In the genomic region with DNA sequence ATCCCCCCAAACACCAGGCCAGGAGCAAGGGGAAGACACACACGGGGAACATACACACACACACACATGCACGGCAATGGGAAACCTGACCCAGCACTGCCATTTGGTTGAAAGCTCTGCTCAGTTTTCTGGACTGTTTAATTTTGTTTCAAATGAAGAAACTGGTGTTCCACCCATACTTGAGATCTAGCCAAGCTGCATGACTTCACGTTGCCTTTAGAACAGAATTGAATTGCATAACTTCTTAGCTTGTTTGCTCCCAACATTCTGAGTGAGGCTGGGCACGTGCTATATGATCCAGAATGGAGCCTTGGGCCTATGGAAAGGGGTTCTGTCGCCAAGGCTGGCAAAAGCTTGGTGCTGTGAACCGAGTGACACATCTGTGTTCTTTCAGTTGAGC, we compare ENCODE assay signal across 16 mouse cellular contexts.
DNase-seq lines count a peak whose midpoint lies in the region; ATAC-seq and TF ChIP-seq lines count a peak whose summit lies in the region.
"Had no signal": no experiment of that assay in that cellular context is flagged by ENCODE, and none has a peak within 500 bp of the region (broad histone marks: within the 10 kb centered on the region; RNA-seq: fewer than 3 reads in every experiment).

No protein-coding gene starts in this region.

- no peak overlapping the region for H3K4me2 ChIP-seq in embryonic facial prominence, embryonic 14.5 days (ENCODE audit: low read depth, low read length)
- no peak overlapping the region for H3K4me2 ChIP-seq in hindbrain, embryonic 14.5 days (replicated peaks)
- H3K4me2 ChIP-seq: liver, embryonic 12.5 days; neural tube, embryonic 13.5 days had no signal

- no peaks in the 10 kb centered on the region for H3K9me3 ChIP-seq in embryonic facial prominence, embryonic 14.5 days (ENCODE audit: control insufficient read depth, low read length)
- no peaks in the 10 kb centered on the region for H3K9me3 ChIP-seq in embryonic facial prominence, embryonic 10.5 days
- no peaks in the 10 kb centered on the region for H3K9me3 ChIP-seq in hindbrain, embryonic 14.5 days (ENCODE audit: control insufficient read depth, low read length)
- H3K9me3 ChIP-seq: liver, embryonic 12.5 days; neural tube, embryonic 13.5 days had no signal

- WGBS in embryonic facial prominence, embryonic 14.5 days, result 62% methylated on average over 6 of the region's 6 CpGs
- WGBS in embryonic facial prominence, embryonic 10.5 days, result 82% methylated on average over 6 of the region's 6 CpGs
- WGBS in lung, adult 2 months, result 47% methylated on average over 6 of the region's 6 CpGs
- 86% methylated on average over 6 of the region's 6 CpGs for WGBS in hindbrain, embryonic 14.5 days

- no peak for TF ChIP-seq POLR2A in lung, adult 2 months (IDR thresholded peaks at IDR 0.05; ENCODE audit: borderline replicate concordance, extremely low read depth, low read depth, low read length)

- no peak overlapping the region for H3K27ac ChIP-seq in embryonic facial prominence, embryonic 14.5 days (replicated peaks; ENCODE audit: low read depth, low read length)
- H3K27ac ChIP-seq in embryonic facial prominence, embryonic 10.5 days (replicated peaks), result no peak overlapping the region
- no peak overlapping the region for H3K27ac ChIP-seq in hindbrain, embryonic 14.5 days
- H3K27ac ChIP-seq: liver, embryonic 12.5 days; neural tube, embryonic 13.5 days had no signal

- no peak overlapping the region for H3K4me3 ChIP-seq in embryonic facial prominence, embryonic 14.5 days (ENCODE audit: low read depth, low read length)
- H3K4me3 ChIP-seq in embryonic facial prominence, embryonic 10.5 days, result no peak overlapping the region
- no peak overlapping the region for H3K4me3 ChIP-seq in lung, adult 2 months (replicated peaks; ENCODE audit: extremely low read depth, low read depth, low read length)
- H3K4me3 ChIP-seq in hindbrain, embryonic 14.5 days (replicated peaks; ENCODE audit: low read length), result no peak overlapping the region
- H3K4me3 ChIP-seq: liver, embryonic 12.5 days; neural tube, embryonic 13.5 days had no signal

- peak; percentile 61 for DNase-seq in embryonic facial prominence, embryonic 14.5 days (ENCODE audit: low spot score)
- DNase-seq in embryonic facial prominence, embryonic 10.5 days (ENCODE audit: low spot score), result no peak
- peak; percentile 35 to 64 for DNase-seq in lung, adult 18-20 months
- DNase-seq in lung, postnatal 4 days, result no peak
- peak; percentile 27 for DNase-seq in lung, adult 2 months
- peak; percentile 52 for DNase-seq in skeletal muscle tissue, adult 2 months (ENCODE audit: low read depth, low spot score)
- no peak for DNase-seq in hindbrain, embryonic 14.5 days (ENCODE audit: low spot score)
- DNase-seq in right cerebral cortex, postnatal 25 days, result no peak
- DNase-seq: cerebellum, adult 11-12 months; gastrocnemius, postnatal 10 days; layer of hippocampus, postnatal 36 days; right cerebral cortex, postnatal 4 days had no signal

- H3K4me1 ChIP-seq in embryonic facial prominence, embryonic 14.5 days (ENCODE audit: control insufficient read depth, insufficient read depth, low read length), result no peaks in the 10 kb centered on the region
- no peaks in the 10 kb centered on the region for H3K4me1 ChIP-seq in embryonic facial prominence, embryonic 10.5 days
- H3K4me1 ChIP-seq in lung, adult 2 months (ENCODE audit: control insufficient read depth, insufficient read depth, low read length), result peaks cover 8% of the 10 kb centered on the region
- no peaks in the 10 kb centered on the region for H3K4me1 ChIP-seq in hindbrain, embryonic 14.5 days (replicated peaks; ENCODE audit: control insufficient read depth, insufficient read depth, low read length)
- H3K4me1 ChIP-seq: liver, embryonic 12.5 days; neural tube, embryonic 13.5 days had no signal

- no peaks in the 10 kb centered on the region for H3K36me3 ChIP-seq in embryonic facial prominence, embryonic 14.5 days (ENCODE audit: control insufficient read depth, insufficient read depth, low read length)
- H3K36me3 ChIP-seq in embryonic facial prominence, embryonic 10.5 days (replicated peaks), result no peaks in the 10 kb centered on the region
- no peaks in the 10 kb centered on the region for H3K36me3 ChIP-seq in hindbrain, embryonic 14.5 days (replicated peaks; ENCODE audit: control insufficient read depth, insufficient read depth)
- H3K36me3 ChIP-seq: liver, embryonic 12.5 days; neural tube, embryonic 13.5 days had no signal

- no peak for ATAC-seq in embryonic facial prominence, embryonic 14.5 days (ENCODE audit: low read depth)
- no peak for ATAC-seq in hindbrain, embryonic 14.5 days (ENCODE audit: low FRiP score)
- ATAC-seq: activated CD4-positive, CD25-positive, alpha-beta regulatory T cell, adult 4 months; forebrain, embryonic 16.5 days; liver, embryonic 12.5 days had no signal

- TF ChIP-seq CTCF in lung, adult 2 months (IDR thresholded peaks at IDR 0.05; ENCODE audit: insufficient read depth, low read length), result no peak

- H3K9ac ChIP-seq in embryonic facial prominence, embryonic 14.5 days (ENCODE audit: low read depth, low read length), result no peak overlapping the region
- no peak overlapping the region for H3K9ac ChIP-seq in hindbrain, embryonic 14.5 days
- H3K9ac ChIP-seq: liver, embryonic 12.5 days; neural tube, embryonic 13.5 days had no signal

- H3K27me3 ChIP-seq in embryonic facial prominence, embryonic 14.5 days (replicated peaks; ENCODE audit: control insufficient read depth, insufficient read depth, low read length), result no peaks in the 10 kb centered on the region
- no peaks in the 10 kb centered on the region for H3K27me3 ChIP-seq in embryonic facial prominence, embryonic 10.5 days (replicated peaks; ENCODE audit: low read depth, poor library complexity, severe bottlenecking)
- no peaks in the 10 kb centered on the region for H3K27me3 ChIP-seq in hindbrain, embryonic 14.5 days (ENCODE audit: control insufficient read depth, insufficient read depth, low read length)
- H3K27me3 ChIP-seq: liver, embryonic 12.5 days; neural tube, embryonic 13.5 days had no signal

Comparison
In these comparisons a context has a peak if more than half of its experiments do, and no peak if none do; other contexts are left out.
1. DNase-seq: peak in embryonic facial prominence, embryonic 14.5 days (single experiment), lung, adult 18-20 months (2 of 2), lung, adult 2 months (single experiment) and skeletal muscle tissue, adult 2 months (single experiment); none in embryonic facial prominence, embryonic 10.5 days (single experiment), lung, postnatal 4 days (0 of 2), hindbrain, embryonic 14.5 days (single experiment) and right cerebral cortex, postnatal 25 days (single experiment).